27 mouse cellular contexts compared by ENCODE assay signal in the genomic region with DNA sequence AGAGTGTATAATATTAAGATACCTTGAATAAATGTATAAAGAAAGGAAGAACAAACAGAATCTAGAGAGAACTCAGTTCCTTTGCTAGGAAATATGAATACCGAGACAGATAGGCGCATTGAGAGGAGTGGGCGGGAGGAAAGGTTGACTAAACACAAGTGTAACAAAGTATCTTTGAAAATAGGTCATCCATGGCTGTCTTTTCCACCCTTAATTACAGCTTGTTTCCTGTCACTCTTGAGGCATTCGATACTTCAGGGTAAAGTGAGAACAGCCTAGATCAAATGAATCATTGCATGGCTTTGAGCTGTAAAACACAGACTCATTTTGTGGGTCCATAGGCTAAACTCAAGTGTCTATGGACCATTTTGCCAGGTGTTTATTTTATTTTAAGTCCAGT.
DNase-seq lines count a peak whose midpoint lies in the region; ATAC-seq and TF ChIP-seq lines count a peak whose summit lies in the region.
"Had no signal": no experiment of that assay in that cellular context is flagged by ENCODE, and none has a peak within 500 bp of the region (broad histone marks: within the 10 kb centered on the region; RNA-seq: fewer than 3 reads in every experiment).

No protein-coding gene starts in this region.

- H3K4me1 ChIP-seq in kidney, embryonic 14.5 days (ENCODE audit: control insufficient read depth, insufficient read depth, low read length) = no peaks in the 10 kb centered on the region
- H3K4me1 ChIP-seq in kidney, postnatal 0 days (replicated peaks; ENCODE audit: insufficient read depth, low read length) = no peaks in the 10 kb centered on the region
- H3K4me1 ChIP-seq: embryonic facial prominence, embryonic 12.5 days; embryonic facial prominence, embryonic 15.5 days; heart, embryonic 10.5 days had no signal

- no peak overlapping the region for H3K27ac ChIP-seq in kidney, embryonic 14.5 days (ENCODE audit: low read depth, low read length)
- no peak overlapping the region for H3K27ac ChIP-seq in kidney, postnatal 0 days
- H3K27ac ChIP-seq: embryonic facial prominence, embryonic 12.5 days; embryonic facial prominence, embryonic 15.5 days; heart, embryonic 10.5 days; heart, embryonic 13.5 days; hindbrain, embryonic 14.5 days; hindbrain, postnatal 0 days had no signal

- H3K36me3 ChIP-seq in kidney, embryonic 14.5 days (ENCODE audit: control insufficient read depth, insufficient read depth, low read length) = no peaks in the 10 kb centered on the region
- no peaks in the 10 kb centered on the region for H3K36me3 ChIP-seq in kidney, postnatal 0 days (ENCODE audit: insufficient read depth, low read length)
- H3K36me3 ChIP-seq: embryonic facial prominence, embryonic 12.5 days; embryonic facial prominence, embryonic 15.5 days; heart, embryonic 10.5 days; heart, embryonic 13.5 days had no signal

- DNase-seq in kidney, postnatal 14 days = no peak
- DNase-seq in kidney, postnatal 0 days (ENCODE audit: low spot score) = peak; percentile 80
- no peak for DNase-seq in kidney, postnatal 10 days
- no peak for DNase-seq in frontal cortex, postnatal 25 days (ENCODE audit: low spot score in 2 of 2)
- no peak for DNase-seq in spleen, postnatal 10 days (ENCODE audit: low spot score in 2 of 2)
- DNase-seq: adrenal gland, adult 2 months; adrenal gland, postnatal 14 days; cerebellum, adult 11 months; cerebellum, adult 2 months; cerebellum, adult 9-11 months; cerebellum, postnatal 25 days; forebrain, postnatal 0 days; gastrocnemius, postnatal 25 days; heart, adult 18-20 months; heart, postnatal 14 days; heart, postnatal 4 days had no signal

- 38% methylated on average over 4 of the region's 4 CpGs for WGBS in kidney, embryonic 14.5 days
- WGBS in kidney, postnatal 0 days = 32% methylated on average over 4 of the region's 4 CpGs

- peak; percentile 82 for ATAC-seq in kidney, embryonic 14.5 days (ENCODE audit: low FRiP score, low TSS enrichment)
- ATAC-seq in kidney, postnatal 0 days (replicated peaks; ENCODE audit: low FRiP score, low read depth) = 0 out of 2 replicates have a peak, but pooled peaks have one; percentile 36
- peak; percentile 64 for ATAC-seq in CD4-positive, CD25-positive, alpha-beta regulatory T cell, adult 4 months
- ATAC-seq in inflammation-experienced regulatory T-cells, adult 6 months = peak; percentile 67
- ATAC-seq: forebrain, embryonic 14.5 days; forebrain, postnatal 0 days; hindbrain, postnatal 0 days; Patski had no signal

- H3K4me3 ChIP-seq in kidney, embryonic 14.5 days (ENCODE audit: low read length) = no peak overlapping the region
- H3K4me3 ChIP-seq in kidney, postnatal 0 days (replicated peaks; ENCODE audit: low read depth, low read length) = no peak overlapping the region
- H3K4me3 ChIP-seq: embryonic facial prominence, embryonic 12.5 days; embryonic facial prominence, embryonic 15.5 days; heart, embryonic 10.5 days; heart, embryonic 13.5 days had no signal

- no peak overlapping the region for H3K4me2 ChIP-seq in kidney, embryonic 14.5 days (replicated peaks; ENCODE audit: low read depth, low read length)
- H3K4me2 ChIP-seq in kidney, postnatal 0 days (ENCODE audit: low read length) = no peak overlapping the region
- H3K4me2 ChIP-seq: embryonic facial prominence, embryonic 12.5 days; embryonic facial prominence, embryonic 15.5 days; heart, embryonic 13.5 days; hindbrain, embryonic 14.5 days had no signal

- H3K9me3 ChIP-seq in kidney, embryonic 14.5 days (ENCODE audit: control insufficient read depth, low read length) = no peaks in the 10 kb centered on the region
- H3K9me3 ChIP-seq in kidney, postnatal 0 days (replicated peaks; ENCODE audit: low read length) = no peaks in the 10 kb centered on the region
- H3K9me3 ChIP-seq: embryonic facial prominence, embryonic 12.5 days; embryonic facial prominence, embryonic 15.5 days; heart, embryonic 10.5 days; heart, embryonic 13.5 days had no signal

- no peaks in the 10 kb centered on the region for H3K27me3 ChIP-seq in kidney, embryonic 14.5 days (ENCODE audit: control insufficient read depth, insufficient read depth, low read length)
- no peaks in the 10 kb centered on the region for H3K27me3 ChIP-seq in kidney, postnatal 0 days (ENCODE audit: insufficient read depth, low read length)
- H3K27me3 ChIP-seq: embryonic facial prominence, embryonic 12.5 days; embryonic facial prominence, embryonic 15.5 days; heart, embryonic 13.5 days; Patski had no signal

- no peak for TF ChIP-seq CTCF in kidney, postnatal 0 days (IDR thresholded peaks at IDR 0.05; ENCODE audit: low read depth)

- H3K9ac ChIP-seq in kidney, embryonic 14.5 days (ENCODE audit: low read depth, low read length) = no peak overlapping the region
- H3K9ac ChIP-seq in kidney, postnatal 0 days (ENCODE audit: low read depth, low read length) = no peak overlapping the region
- H3K9ac ChIP-seq: embryonic facial prominence, embryonic 12.5 days; embryonic facial prominence, embryonic 15.5 days; forebrain, postnatal 0 days; heart, embryonic 13.5 days; hindbrain, embryonic 14.5 days had no signal
